Mouse (Mus musculus) kidney, embryonic 15.5 days (tissue): ENCODE data around the gene Zfp84. TPM values are rescaled to one million over a fixed set of nuclear protein-coding genes. Genes with fewer than 3 reads are reported as not detected.
A peak's percentile ranks its signal among the peaks of the same experiment; 100 is the strongest.

Source experiments
- ATAC-seq: fragments of 200-750 bp; cut with Nextera tagmentation; replicated peaks from 2 replicates; pipeline ENCODE4 v1.8.0; 2017; ENCODE audit warnings: moderate TSS enrichment; ENCODE audit not compliant: low FRiP score
- H3K27ac ChIP-seq: fragments of 300-500 bp; sonication (generic); 2 replicates; pipeline ENCODE4 v1.5.1; 2015; ENCODE audit warnings: mild to moderate bottlenecking, inconsistent platforms
- H3K27me3 ChIP-seq: fragments of 300-500 bp; sonication (generic); 2 replicates; pipeline ENCODE4 v1.6.1; 2015; ENCODE audit warnings: inconsistent platforms
- H3K36me3 ChIP-seq: fragments of 300-500 bp; sonication (generic); 2 replicates; pipeline ENCODE4 v1.6.1; 2015; ENCODE audit warnings: inconsistent platforms
- H3K4me1 ChIP-seq: fragments of 300-500 bp; sonication (generic); 2 replicates; pipeline ENCODE4 v1.6.1; 2015; ENCODE audit warnings: inconsistent platforms
- H3K4me2 ChIP-seq: fragments of 300-500 bp; sonication (generic); 2 replicates; pipeline ENCODE4 v1.6.1; 2015; ENCODE audit warnings: moderate library complexity, mild to moderate bottlenecking, inconsistent platforms
- H3K4me3 ChIP-seq: fragments of 300-500 bp; sonication (generic); replicated peaks from 2 replicates; pipeline ENCODE4 v1.5.1; 2015; ENCODE audit warnings: mild to moderate bottlenecking, inconsistent platforms
- H3K9ac ChIP-seq: fragments of 300-500 bp; sonication (generic); 2 replicates; pipeline ENCODE4 v1.6.1; 2015; ENCODE audit warnings: mild to moderate bottlenecking, inconsistent platforms
- H3K9me3 ChIP-seq: fragments of 300-500 bp; sonication (generic); replicated peaks from 2 replicates; pipeline ENCODE4 v1.6.1; 2016; ENCODE audit warnings: inconsistent platforms
- WGBS: fragments of 180-500 bp; shearing (Covaris S2); methylation state at CpG from one replicate; pipeline ENCODE4 v1.1.7; 2015; ENCODE audit warnings: mixed read lengths; 5-methylcytosine and 5-hydroxymethylcytosine counted together
- microRNA counts: library from miRNA; unstranded; fragments of <30 nt; microRNA quantifications from one replicate; lab custom pipeline; 2016
- microRNA-seq: library from miRNA; unstranded; fragments of <30 nt; microRNA quantifications from one replicate; pipeline ENCODE4, GENCODE M21; 2016
- polyA plus RNA-seq: library from polyadenylated mRNA; unstranded; fragments of >200 nt; fragmentation: Nextera tagmentation; extraction: Ambion mirVana; gene quantifications from 2 replicates; pipeline ENCODE4 v1.2.1, GENCODE M21; 2015

Zfp84 gene
- polyA plus RNA-seq, 1 experiment from 2014 or later, result 14.0 TPM

DNA sequence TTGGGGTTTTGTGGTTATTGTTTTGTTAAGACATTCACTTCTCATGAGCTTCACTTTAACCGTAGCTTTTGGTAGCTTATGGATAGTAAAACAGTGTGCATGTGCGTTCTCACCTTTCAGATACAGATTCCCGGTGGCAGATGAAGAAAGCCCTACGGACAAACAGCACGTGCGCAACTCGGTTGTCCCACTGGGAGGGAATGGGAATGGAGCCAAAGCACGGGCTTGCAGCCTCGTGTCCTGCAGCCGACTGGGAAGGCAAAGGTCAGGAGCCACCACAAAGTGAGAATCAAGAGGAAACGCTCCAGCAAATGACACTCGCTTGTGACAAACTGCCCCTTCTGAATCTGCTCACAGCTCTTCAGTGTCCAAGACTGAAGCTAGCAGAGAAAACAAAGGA is 59.6 kb downstream of the Zfp84 start:
- Histone ChIP-seq H3K27me3 (no peaks in the 10 kb centered on the region), H3K9ac (no peak overlapping the region), H3K36me3 (peaks cover 92% of the 10 kb centered on the region), H3K27ac (no peak overlapping the region), H3K4me3 (no peak overlapping the region), H3K4me1 (no peaks in the 10 kb centered on the region), H3K4me2 (no peak overlapping the region), H3K9me3 (no peaks in the 10 kb centered on the region)
- ATAC-seq, result no peak
- WGBS, result 88% methylated on average over 12 of the region's 12 CpGs

MicroRNAs within 50 kb of the gene (microRNA counts, 519-probe panel; counts per million panel counts)
- microRNA mmu-miR-1964 (lab: Ali Mortazavi, UCI), result 2,537 counts per million, percentile 47 among the panel's probes with 10 or more counts

Small RNAs within 50 kb of the gene (microRNA-seq; reads per million reads assigned to microRNA genes)
- 2.2 reads per million, percentile 11 among the genes with 10 or more reads in this experiment for gene Mir1964

Other genes starting within 250 kb of the Zfp84 start
- gene Sipa1l3, start 249.9 kb upstream of the Zfp84 start, polyA plus RNA-seq, result 14.4 and 14.5 TPM in 2 replicates
- gene Catsperg2, start 41.5 kb upstream of the Zfp84 start, polyA plus RNA-seq, result not detected in 2 replicates
- gene Zfp30, start 15.4 kb downstream of the Zfp84 start, polyA plus RNA-seq, result 7.1 and 8.1 TPM in 2 replicates
- 13.4 and 13.9 TPM in 2 replicates for gene Zfp790, start 47.6 kb downstream of the Zfp84 start, polyA plus RNA-seq
- 5.4 and 6.7 TPM in 2 replicates for gene Zfp940, start 85.1 kb downstream of the Zfp84 start, polyA plus RNA-seq
- 7.5 and 7.8 TPM in 2 replicates for gene Zfp420, start 91.4 kb downstream of the Zfp84 start, polyA plus RNA-seq
- gene Zfp27, start 138.0 kb downstream of the Zfp84 start, polyA plus RNA-seq, result 9.5 and 10.8 TPM in 2 replicates
- gene Zfp383, start 139.7 kb downstream of the Zfp84 start, polyA plus RNA-seq, result 5.2 and 5.8 TPM in 2 replicates
- 12.0 and 12.2 TPM in 2 replicates for gene Zfp74, start 185.5 kb downstream of the Zfp84 start, polyA plus RNA-seq
- gene Zfp568, start 215.4 kb downstream of the Zfp84 start, polyA plus RNA-seq, result 17.7 and 19.5 TPM in 2 replicates